Mouse (Mus musculus) bone marrow macrophage, adult 2 months (primary cell): ENCODE measurements around the gene Plxdc2.

Experiments
- CTCF ChIP-seq: IDR thresholded peaks from 2 replicates; pipeline ENCODE4 v1.5.1; 2012; ENCODE audit warnings: low read depth, mild to moderate bottlenecking, low read length, moderate library complexity
- POLR2A ChIP-seq: IDR thresholded peaks from 2 replicates; pipeline ENCODE4 v1.6.1; 2012; ENCODE audit warnings: mild to moderate bottlenecking, low read depth, low read length, borderline replicate concordance

DNA sequence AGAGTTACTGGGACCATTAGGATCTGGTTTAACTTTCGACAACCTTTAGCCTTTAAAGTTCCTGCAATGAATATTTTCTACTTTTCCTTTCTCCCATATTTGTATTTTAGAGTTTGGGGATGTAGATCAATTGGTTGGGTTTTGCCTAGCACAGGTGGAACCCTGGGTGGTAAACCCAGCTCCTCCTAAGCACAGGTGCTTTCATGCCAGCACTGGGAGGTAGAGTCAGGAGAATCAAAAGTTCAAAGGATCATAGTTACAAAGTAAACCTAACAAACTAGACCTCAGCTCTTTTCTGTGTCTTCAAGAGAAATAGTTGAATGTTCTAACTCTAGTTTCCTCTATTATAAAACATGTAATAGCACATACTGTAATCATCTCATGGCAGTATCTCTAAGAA, 41.9 kb downstream of the Plxdc2 start:
- TF ChIP-seq CTCF (no peak), POLR2A (no peak)
